Mouse (Mus musculus): ENCODE data around the gene Auts2. TPM values are rescaled to one million over a fixed set of nuclear protein-coding genes. Genes with fewer than 3 reads are reported as not detected.

Auts2 gene
- polyA plus RNA-seq, 1 experiment, result 9.6 TPM

GRCm38 (mm10) chr5:131584260-131585135, 958.6 kb downstream of the Auts2 start:
- DNase-seq, result no peak
- WGBS, result 60% methylated on average over 12 of the region's 12 CpGs
- Histone ChIP-seq H3K4me3 (replicated peaks; ENCODE audit: extremely low read depth, low read depth, low read length) (no peak overlapping the region), H3K4me1 (ENCODE audit: control insufficient read depth, insufficient read depth, low read length) (no peaks in the 10 kb centered on the region)
- TF ChIP-seq CTCF (IDR thresholded peaks at IDR 0.05; ENCODE audit: insufficient read depth, low read length), result no peak
- TF ChIP-seq POLR2A (IDR thresholded peaks at IDR 0.05; ENCODE audit: borderline replicate concordance, extremely low read depth, low read depth, low read length), result no peak

GRCm38 (mm10) chr5:131581110-131582050, 961.8 kb downstream of the Auts2 start:
- TF ChIP-seq POLR2A (IDR thresholded peaks at IDR 0.05; ENCODE audit: borderline replicate concordance, extremely low read depth, low read depth, low read length) (no peak), CTCF (IDR thresholded peaks at IDR 0.05; ENCODE audit: insufficient read depth, low read length) (no peak)
- WGBS, result 83% methylated on average over 23 of the region's 23 CpGs
- H3K4me1 ChIP-seq (ENCODE audit: control insufficient read depth, insufficient read depth, low read length), result no peaks in the 10 kb centered on the region

GRCm38 (mm10) chr5:131578737-131579136, 964.4 kb downstream of the Auts2 start:
- no peak for DNase-seq
- TF ChIP-seq CTCF (IDR thresholded peaks at IDR 0.05; ENCODE audit: insufficient read depth, low read length) (no peak), POLR2A (IDR thresholded peaks at IDR 0.05; ENCODE audit: borderline replicate concordance, extremely low read depth, low read depth, low read length) (no peak)
- 84% methylated on average over 9 of the region's 9 CpGs for WGBS
- Histone ChIP-seq H3K4me1 (ENCODE audit: control insufficient read depth, insufficient read depth, low read length) (no peaks in the 10 kb centered on the region), H3K4me3 (replicated peaks; ENCODE audit: extremely low read depth, low read depth, low read length) (no peak overlapping the region)

More at GRCm38 (mm10) chr5:131581110-131582050, 961.8 kb downstream of the Auts2 start:
- H3K4me3 ChIP-seq (replicated peaks; ENCODE audit: extremely low read depth, low read depth, low read length), result no peak overlapping the region
- DNase-seq, result no peak

- WGBS, result 75% methylated on average over 11 of the region's 11 CpGs
- Histone ChIP-seq H3K4me3 (replicated peaks; ENCODE audit: extremely low read depth, low read depth, low read length) (no peak overlapping the region), H3K4me1 (ENCODE audit: control insufficient read depth, insufficient read depth, low read length) (no peaks in the 10 kb centered on the region)
- no peak for TF ChIP-seq CTCF (IDR thresholded peaks at IDR 0.05; ENCODE audit: insufficient read depth, low read length)
- no peak for TF ChIP-seq POLR2A (IDR thresholded peaks at IDR 0.05; ENCODE audit: borderline replicate concordance, extremely low read depth, low read depth, low read length)
- DNase-seq, result no peak
Observed at GRCm38 (mm10) chr5:131575733-131576265, 967.3 kb downstream of the Auts2 start.

DNA sequence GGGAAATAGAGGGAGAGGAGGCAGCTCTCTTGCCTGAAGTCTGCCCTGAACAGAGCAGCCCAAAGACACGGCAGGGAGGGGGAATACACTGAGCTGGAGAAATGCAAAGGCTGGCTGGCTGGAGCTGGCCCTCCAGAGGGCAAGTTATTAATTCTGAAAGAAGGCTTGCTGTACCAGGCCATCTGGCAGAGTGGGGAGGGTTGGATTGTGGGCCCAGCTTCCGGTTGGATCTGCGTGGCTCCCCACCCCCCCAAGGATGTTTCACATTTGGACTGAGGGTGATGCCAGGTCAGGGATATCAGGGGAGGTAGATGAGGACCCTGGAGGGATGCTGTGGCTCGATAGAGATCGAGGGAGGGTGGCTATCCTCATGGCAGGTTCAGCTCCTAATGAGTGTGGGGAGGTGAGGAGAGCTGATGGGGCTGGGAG, 968.0 kb downstream of the Auts2 start:
- Histone ChIP-seq H3K4me3 (replicated peaks; ENCODE audit: extremely low read depth, low read depth, low read length) (no peak overlapping the region), H3K4me1 (ENCODE audit: control insufficient read depth, insufficient read depth, low read length) (no peaks in the 10 kb centered on the region)
- TF ChIP-seq POLR2A (IDR thresholded peaks at IDR 0.05; ENCODE audit: borderline replicate concordance, extremely low read depth, low read depth, low read length), result no peak
- no peak for TF ChIP-seq CTCF (IDR thresholded peaks at IDR 0.05; ENCODE audit: insufficient read depth, low read length)
- 71% methylated on average over 5 of the region's 5 CpGs for WGBS
- DNase-seq, result no peak

DNA sequence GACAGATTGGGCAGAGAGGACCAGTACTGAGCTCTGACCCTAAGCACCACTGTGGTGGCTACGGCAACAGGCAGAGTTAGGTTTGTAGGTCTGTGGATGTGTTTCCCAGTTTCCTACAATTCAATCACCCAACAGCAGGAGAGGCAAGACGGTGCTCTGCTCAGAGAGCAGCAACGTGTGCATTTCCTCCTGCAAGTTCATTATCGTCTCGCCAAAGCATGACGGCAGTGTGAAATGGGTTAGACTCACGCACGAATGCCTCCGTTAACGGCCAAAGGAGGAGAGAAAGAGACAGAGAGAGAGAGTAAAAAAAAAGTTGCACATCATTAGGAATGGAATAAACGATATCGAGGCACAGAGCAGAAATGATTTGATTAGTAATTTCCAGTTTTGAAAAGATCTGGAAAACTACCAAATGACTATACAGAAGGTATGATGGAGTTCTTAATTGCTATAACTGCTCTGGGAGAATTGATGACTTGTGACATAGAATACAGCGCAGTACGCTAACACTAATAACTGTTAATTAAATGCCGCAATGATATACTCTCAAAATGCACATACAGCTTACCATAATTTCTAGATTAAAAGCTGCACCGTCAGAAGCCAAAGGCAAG, 968.6 kb downstream of the Auts2 start:
- DNase-seq, result no peak
- WGBS, result 91% methylated on average over 16 of the region's 16 CpGs
- H3K4me1 ChIP-seq (ENCODE audit: control insufficient read depth, insufficient read depth, low read length), result no peaks in the 10 kb centered on the region
- no peak overlapping the region for H3K4me3 ChIP-seq (replicated peaks; ENCODE audit: extremely low read depth, low read depth, low read length)
- no peak for TF ChIP-seq POLR2A (IDR thresholded peaks at IDR 0.05; ENCODE audit: borderline replicate concordance, extremely low read depth, low read depth, low read length)
- TF ChIP-seq CTCF (IDR thresholded peaks at IDR 0.05; ENCODE audit: insufficient read depth, low read length), result no peak

DNA sequence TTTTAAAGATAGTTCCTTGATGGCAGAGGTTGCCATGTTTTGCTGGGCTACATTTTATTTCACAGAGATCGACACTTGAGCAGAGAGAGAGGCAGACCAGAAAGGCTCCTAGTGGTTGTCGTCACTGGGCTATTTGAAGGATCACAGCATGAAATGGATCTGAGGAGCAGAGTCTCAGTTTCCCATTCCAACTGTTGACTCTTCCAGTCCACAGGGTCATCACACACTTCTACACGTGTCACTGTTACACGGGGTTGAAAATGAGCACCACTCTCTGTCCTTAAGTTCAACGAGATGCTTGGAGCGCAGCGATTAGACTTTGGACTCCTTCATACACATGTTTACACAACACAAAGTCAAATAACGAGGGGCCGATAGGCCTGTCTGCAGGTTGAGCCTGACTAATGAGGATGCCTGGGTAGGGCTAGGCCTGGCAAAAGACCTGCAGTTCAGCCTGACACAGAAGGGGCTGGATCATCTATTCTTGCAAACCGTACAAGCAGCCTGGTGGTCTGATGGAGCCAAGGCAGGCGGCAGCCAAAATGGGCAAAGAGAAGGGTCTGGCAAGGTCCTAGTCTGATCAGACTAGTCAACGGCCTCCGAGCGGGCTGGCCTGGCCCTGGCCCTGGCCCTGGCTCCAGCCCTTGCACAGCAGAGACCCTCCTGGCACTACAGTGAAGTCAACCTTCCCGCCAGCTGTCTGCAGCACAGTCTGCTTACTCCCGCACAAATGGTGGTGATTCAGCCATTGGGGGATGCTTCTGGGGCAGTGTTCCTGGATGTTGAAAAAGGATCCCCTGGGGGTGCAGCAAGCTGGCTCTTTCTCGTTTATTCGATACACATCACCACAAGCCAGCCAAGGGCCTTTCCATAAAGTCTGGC, 969.6 kb downstream of the Auts2 start:
- WGBS, result 83% methylated on average over 18 of the region's 18 CpGs

GRCm38 (mm10) chr5:131566032-131566431, 977.1 kb downstream of the Auts2 start:
- H3K4me3 ChIP-seq (replicated peaks; ENCODE audit: extremely low read depth, low read depth, low read length), result no peak overlapping the region
- 78% methylated on average over 6 of the region's 6 CpGs for WGBS
- no peak for TF ChIP-seq CTCF (IDR thresholded peaks at IDR 0.05; ENCODE audit: insufficient read depth, low read length)
- TF ChIP-seq POLR2A (IDR thresholded peaks at IDR 0.05; ENCODE audit: borderline replicate concordance, extremely low read depth, low read depth, low read length), result no peak
- H3K4me1 ChIP-seq (ENCODE audit: control insufficient read depth, insufficient read depth, low read length), result no peaks in the 10 kb centered on the region
- no peak for DNase-seq

More for the DNA sequence above, 969.6 kb downstream of the Auts2 start:
- TF ChIP-seq POLR2A (IDR thresholded peaks at IDR 0.05; ENCODE audit: borderline replicate concordance, extremely low read depth, low read depth, low read length), result no peak
- no peak for TF ChIP-seq CTCF (IDR thresholded peaks at IDR 0.05; ENCODE audit: insufficient read depth, low read length)
- H3K4me1 ChIP-seq (ENCODE audit: control insufficient read depth, insufficient read depth, low read length), result no peaks in the 10 kb centered on the region
- DNase-seq, result no peak
- H3K4me3 ChIP-seq (replicated peaks; ENCODE audit: extremely low read depth, low read depth, low read length), result no peak overlapping the region

Data from lung, adult 2 months (tissue).